Mouse (Mus musculus) bone marrow, adult 2 months (tissue): ENCODE results near the gene Abca3. TPM values are rescaled to one million over a fixed set of nuclear protein-coding genes. Genes with fewer than 3 reads are reported as not detected.

Experiments
- H3K27ac ChIP-seq: fragments of 200-500 bp; 2 replicates; pipeline ENCODE4 v1.5.1; 2012; ENCODE audit warnings: low read depth, mild to moderate bottlenecking, control low read depth, inconsistent platforms, low read length; ENCODE audit not compliant: control insufficient read depth, poor library complexity, insufficient read depth
- H3K4me1 ChIP-seq: fragments of 200-500 bp; 2 replicates; pipeline ENCODE4 v1.6.1; 2011; ENCODE audit warnings: low read length; ENCODE audit not compliant: control insufficient read depth, insufficient read depth
- H3K4me3 ChIP-seq: fragments of 200-500 bp; replicated peaks from 2 replicates; pipeline ENCODE3; 2011; ENCODE audit warnings: mild to moderate bottlenecking, low read depth, low read length, control low read depth; ENCODE audit not compliant: control insufficient read depth
- CTCF ChIP-seq: fragments of 200-500 bp; IDR thresholded peaks from 2 replicates; pipeline ENCODE4 v1.5.1; 2011; ENCODE audit warnings: low read length, control low read depth; ENCODE audit not compliant: control insufficient read depth, insufficient read depth
- POLR2A ChIP-seq: fragments of 200-500 bp; IDR thresholded peaks from 2 replicates; pipeline ENCODE4 v1.6.1; 2011; ENCODE audit warnings: low read depth, mild to moderate bottlenecking, control low read depth, low read length, borderline replicate concordance; ENCODE audit not compliant: control insufficient read depth
- WGBS: fragments of 180-500 bp; shearing (Covaris S2); methylation state at CpG from one replicate; pipeline ENCODE4 v1.1.7; 2018; 5-methylcytosine and 5-hydroxymethylcytosine counted together
- polyA plus RNA-seq: library from polyadenylated mRNA; stranded (reverse); fragments of >200 nt; gene quantifications from 2 replicates; pipeline ENCODE4 v1.2.4, GENCODE M21; 2011; ENCODE audit warnings: low replicate concordance; ENCODE audit not compliant: missing spikeins, insufficient read depth, insufficient read length

Abca3 gene
- polyA plus RNA-seq, 1 experiment: 36.5 TPM

- WGBS: 1% methylated on average over 36 of the region's 36 CpGs
- peak overlapping the region; percentile 79 for H3K27ac ChIP-seq
- H3K4me3 ChIP-seq: peak overlapping the region; percentile 87
- no peaks in the 10 kb centered on the region; the same call in 1 of the 2 replicates for H3K4me1 ChIP-seq
- TF ChIP-seq POLR2A (no peak), CTCF (no peak)
Measured at GRCm38 (mm10) chr17:24352370-24353194, 832 bp downstream of the Abca3 start.

GRCm38 (mm10) chr17:24353960-24354359 is 2.2 kb downstream of the Abca3 start:
- WGBS: 57% methylated on average over 3 of the region's 3 CpGs
- no peak overlapping the region for H3K4me3 ChIP-seq
- peak overlapping the region; percentile 64 for H3K27ac ChIP-seq
- TF ChIP-seq POLR2A: no peak
- no peak for TF ChIP-seq CTCF
- H3K4me1 ChIP-seq: no peaks in the 10 kb centered on the region; the same call in 1 of the 2 replicates

- Histone ChIP-seq H3K4me3 (no peak overlapping the region), H3K4me1 (no peaks in the 10 kb centered on the region; the same call in 1 of the 2 replicates), H3K27ac (no peak overlapping the region)
- no peak for TF ChIP-seq POLR2A
- TF ChIP-seq CTCF: no peak
- 75% methylated on average over 8 of the region's 8 CpGs for WGBS
Measured at GRCm38 (mm10) chr17:24355284-24355683, 3.5 kb downstream of the Abca3 start.

GRCm38 (mm10) chr17:24359006-24359405 is 7.3 kb downstream of the Abca3 start:
- TF ChIP-seq CTCF (no peak), POLR2A (no peak)
- no peaks in the 10 kb centered on the region; the same call in 1 of the 2 replicates for H3K4me1 ChIP-seq
- 84% methylated on average over 8 of the region's 8 CpGs for WGBS
- no peak overlapping the region for H3K4me3 ChIP-seq
- H3K27ac ChIP-seq: no peak overlapping the region

GRCm38 (mm10) chr17:24359903-24360302 is 8.2 kb downstream of the Abca3 start:
- Histone ChIP-seq H3K4me1 (no peaks in the 10 kb centered on the region; the same call in 1 of the 2 replicates), H3K27ac (no peak overlapping the region), H3K4me3 (no peak overlapping the region)
- WGBS: 43% methylated on average over 2 of the region's 2 CpGs
- TF ChIP-seq POLR2A: no peak
- TF ChIP-seq CTCF: no peak

- H3K4me1 ChIP-seq: no peaks in the 10 kb centered on the region
- 75% methylated on average over 8 of the region's 8 CpGs for WGBS
- H3K27ac ChIP-seq: no peak overlapping the region
- H3K4me3 ChIP-seq: no peak overlapping the region
- TF ChIP-seq CTCF (no peak), POLR2A (no peak)
Measured at GRCm38 (mm10) chr17:24360841-24361240, 9.1 kb downstream of the Abca3 start.

GRCm38 (mm10) chr17:24361291-24361690 is 9.5 kb downstream of the Abca3 start:
- no peak for TF ChIP-seq CTCF
- no peak for TF ChIP-seq POLR2A
- no peak overlapping the region for H3K4me3 ChIP-seq
- no peak overlapping the region for H3K27ac ChIP-seq
- 78% methylated on average over 5 of the region's 5 CpGs for WGBS
- no peaks in the 10 kb centered on the region for H3K4me1 ChIP-seq

- no peak overlapping the region for H3K27ac ChIP-seq
- H3K4me1 ChIP-seq: no peaks in the 10 kb centered on the region
- no peak overlapping the region for H3K4me3 ChIP-seq
- TF ChIP-seq POLR2A (no peak), CTCF (no peak)
- WGBS: 89% methylated on average over 9 of the region's 9 CpGs
Measured at GRCm38 (mm10) chr17:24362527-24362926, 10.8 kb downstream of the Abca3 start.
